ENCODE assay signal across 15 mouse cellular contexts in genomic region chr9:116771820-116772219, GRCm38 (mm10).
A peak's percentile ranks its signal among the peaks of the same experiment; 100 is the strongest.
DNase-seq lines count a peak whose midpoint lies in the region; ATAC-seq lines count a peak whose summit lies in the region.
"Had no signal": no experiment of that assay in that cellular context is flagged by ENCODE, and none has a peak within 500 bp of the region (broad histone marks: within the 10 kb centered on the region; RNA-seq: fewer than 3 reads in every experiment).

No protein-coding gene starts in this region.

- no peaks in the 10 kb centered on the region for H3K36me3 ChIP-seq in midbrain, embryonic 11.5 days (ENCODE audit: control insufficient read depth, insufficient read depth, low read length)
- no peaks in the 10 kb centered on the region for H3K36me3 ChIP-seq in midbrain, embryonic 14.5 days (ENCODE audit: control insufficient read depth, insufficient read depth, low read length)
- H3K36me3 ChIP-seq: embryonic facial prominence, embryonic 15.5 days; forebrain, embryonic 10.5 days; neural tube, embryonic 12.5 days had no signal

- H3K4me3 ChIP-seq in midbrain, embryonic 11.5 days (ENCODE audit: low read depth, low read length): no peak overlapping the region
- no peak overlapping the region for H3K4me3 ChIP-seq in midbrain, embryonic 14.5 days (replicated peaks; ENCODE audit: low read depth, low read length)
- H3K4me3 ChIP-seq: embryonic facial prominence, embryonic 15.5 days; forebrain, embryonic 10.5 days; heart, adult 2 months; neural tube, embryonic 12.5 days had no signal

- 67% methylated on average over 3 of the region's 3 CpGs for WGBS in midbrain, embryonic 11.5 days
- 77% methylated on average over 3 of the region's 3 CpGs for WGBS in midbrain, embryonic 14.5 days

- no peaks in the 10 kb centered on the region for H3K9me3 ChIP-seq in midbrain, embryonic 11.5 days (ENCODE audit: control insufficient read depth, low read length)
- no peaks in the 10 kb centered on the region for H3K9me3 ChIP-seq in midbrain, embryonic 14.5 days (ENCODE audit: control insufficient read depth, low read length)
- H3K9me3 ChIP-seq: embryonic facial prominence, embryonic 15.5 days; forebrain, embryonic 10.5 days; neural tube, embryonic 12.5 days had no signal

- H3K27me3 ChIP-seq in midbrain, embryonic 11.5 days (ENCODE audit: control insufficient read depth, insufficient read depth, low read length): no peaks in the 10 kb centered on the region
- H3K27me3 ChIP-seq in midbrain, embryonic 14.5 days (ENCODE audit: control insufficient read depth, insufficient read depth, low read length): no peaks in the 10 kb centered on the region
- H3K27me3 ChIP-seq: embryonic facial prominence, embryonic 15.5 days; neural tube, embryonic 12.5 days had no signal

- DNase-seq in heart, postnatal 10 days: peak; percentile 16 to 17
- no peak for DNase-seq in heart, adult 8-10 months (ENCODE audit: low spot score)
- DNase-seq in midbrain, embryonic 11.5 days (ENCODE audit: low spot score, missing footprints): peak; percentile 62
- DNase-seq in midbrain, embryonic 14.5 days: no peak
- peak; percentile 26 for DNase-seq in kidney, postnatal 10 days
- DNase-seq in mesoderm, embryonic 11.5 days (ENCODE audit: low read depth, low spot score): peak; percentile 67
- DNase-seq in layer of hippocampus, adult 9-11 months: no peak
- DNase-seq in cerebellum, postnatal 4 days (ENCODE audit: low spot score in 2 of 2): no peak
- DNase-seq: cerebellum, postnatal 10 days; heart, adult 2 months; thymus, postnatal 36 days had no signal

- H3K27ac ChIP-seq in midbrain, embryonic 11.5 days (ENCODE audit: low read depth, low read length): no peak overlapping the region
- no peak overlapping the region for H3K27ac ChIP-seq in midbrain, embryonic 14.5 days (replicated peaks; ENCODE audit: low read depth, low read length)
- H3K27ac ChIP-seq: embryonic facial prominence, embryonic 15.5 days; forebrain, embryonic 10.5 days; heart, adult 2 months; hindbrain, postnatal 0 days; neural tube, embryonic 12.5 days had no signal

- H3K4me2 ChIP-seq in midbrain, embryonic 11.5 days: no peak overlapping the region
- no peak overlapping the region for H3K4me2 ChIP-seq in midbrain, embryonic 14.5 days (ENCODE audit: low read length)
- H3K4me2 ChIP-seq: embryonic facial prominence, embryonic 15.5 days; neural tube, embryonic 12.5 days had no signal

- H3K9ac ChIP-seq in midbrain, embryonic 11.5 days (ENCODE audit: low read length): no peak overlapping the region
- no peak overlapping the region for H3K9ac ChIP-seq in midbrain, embryonic 14.5 days (replicated peaks; ENCODE audit: low read length)
- H3K9ac ChIP-seq: embryonic facial prominence, embryonic 15.5 days; neural tube, embryonic 12.5 days had no signal

- no peak for ATAC-seq in midbrain, embryonic 11.5 days (ENCODE audit: low FRiP score)
- ATAC-seq in midbrain, embryonic 14.5 days (ENCODE audit: low FRiP score, low TSS enrichment): no peak
- ATAC-seq: hindbrain, postnatal 0 days had no signal

- intact Hi-C loops in heart, postnatal 10 days (cut with DNase I): no loop called here

- H3K4me1 ChIP-seq in midbrain, embryonic 11.5 days (ENCODE audit: control insufficient read depth, insufficient read depth, low read length): no peaks in the 10 kb centered on the region
- H3K4me1 ChIP-seq in midbrain, embryonic 14.5 days (ENCODE audit: control insufficient read depth, insufficient read depth, low read length): no peaks in the 10 kb centered on the region; the same call in 1 of the 2 replicates
- H3K4me1 ChIP-seq: embryonic facial prominence, embryonic 15.5 days had no signal

Comparison
In these comparisons a context has a peak if more than half of its experiments do, and no peak if none do; other contexts are left out.
1. DNase-seq: peak in heart, postnatal 10 days (2 of 2), midbrain, embryonic 11.5 days (single experiment), kidney, postnatal 10 days (single experiment) and mesoderm, embryonic 11.5 days (single experiment); none in heart, adult 8-10 months (single experiment), midbrain, embryonic 14.5 days (single experiment), layer of hippocampus, adult 9-11 months (single experiment) and cerebellum, postnatal 4 days (0 of 2).